Mouse (Mus musculus): ENCODE results near the gene Hapln1.

Hapln1 gene

GRCm38 (mm10) chr13:89597354-89597753, 57.8 kb downstream of the Hapln1 start:
- no peak for DNase-seq (ENCODE audit: low read depth, low spot score)

- DNase-seq (ENCODE audit: low read depth, low spot score), result no peak
These were observed 60.9 kb downstream of the Hapln1 start for GRCm38 (mm10) chr13:89600466-89600865.

- DNase-seq (ENCODE audit: low read depth, low spot score), result no peak
These were observed 63.7 kb downstream of the Hapln1 start for GRCm38 (mm10) chr13:89603336-89603735.

- peak; percentile 16 for DNase-seq (ENCODE audit: low read depth, low spot score)
These were observed 67.8 kb downstream of the Hapln1 start for GRCm38 (mm10) chr13:89607399-89607798.

- DNase-seq (ENCODE audit: low read depth, low spot score), result no peak
These were observed 79.5 kb downstream of the Hapln1 start for GRCm38 (mm10) chr13:89619064-89619463.

GRCm38 (mm10) chr13:89634137-89634683, 94.6 kb downstream of the Hapln1 start:
- peak; percentile 83 for DNase-seq (ENCODE audit: low read depth, low spot score)

- DNase-seq (ENCODE audit: low read depth, low spot score), result no peak
These were observed 97.4 kb downstream of the Hapln1 start for GRCm38 (mm10) chr13:89637012-89637411.

- DNase-seq (ENCODE audit: low read depth, low spot score), result no peak
These were observed 106.0 kb downstream of the Hapln1 start for GRCm38 (mm10) chr13:89645589-89645988.

- DNase-seq (ENCODE audit: low read depth, low spot score), result no peak
These were observed 113.2 kb downstream of the Hapln1 start for GRCm38 (mm10) chr13:89652773-89653172.

- no peak for DNase-seq (ENCODE audit: low read depth, low spot score)
These were observed 113.7 kb downstream of the Hapln1 start for GRCm38 (mm10) chr13:89653279-89653678.

- peak; percentile 33 for DNase-seq (ENCODE audit: low read depth, low spot score)
These were observed 117.5 kb downstream of the Hapln1 start for GRCm38 (mm10) chr13:89657046-89657445.
